Mouse (Mus musculus): ENCODE results near the gene Pou4f1. TPM values are rescaled to one million over a fixed set of nuclear protein-coding genes. Genes with fewer than 3 reads are reported as not detected.

Gene Pou4f1
- polyA plus RNA-seq, 1 experiment from 2014 or later, result 0.12 TPM

GRCm38 (mm10) chr14:104464841-104465240 is 3.0 kb downstream of the Pou4f1 start:
- no peak for ATAC-seq (ENCODE audit: extremely low read depth, insufficient number of reproducible peaks, low FRiP score, low TSS enrichment)
- Histone ChIP-seq H3K9ac (no peak overlapping the region), H3K36me3 (no peaks in the 10 kb centered on the region), H3K9me3 (no peaks in the 10 kb centered on the region), H3K4me3 (no peak overlapping the region), H3K27me3 (replicated peaks) (peaks cover 92% of the 10 kb centered on the region), H3K27ac (replicated peaks) (no peak overlapping the region), H3K4me1 (peaks cover 33% of the 10 kb centered on the region), H3K4me2 (no peak overlapping the region)
- 3% methylated on average over 5 of the region's 5 CpGs for WGBS

- Histone ChIP-seq H3K4me3 (no peak overlapping the region), H3K9ac (no peak overlapping the region), H3K9me3 (no peaks in the 10 kb centered on the region), H3K27me3 (replicated peaks) (peaks cover 92% of the 10 kb centered on the region), H3K4me1 (peaks cover 33% of the 10 kb centered on the region), H3K4me2 (no peak overlapping the region), H3K27ac (replicated peaks) (no peak overlapping the region), H3K36me3 (no peaks in the 10 kb centered on the region)
- 9% methylated on average over 5 of the region's 5 CpGs for WGBS
- no peak for ATAC-seq (ENCODE audit: extremely low read depth, insufficient number of reproducible peaks, low FRiP score, low TSS enrichment)
Measured at GRCm38 (mm10) chr14:104463631-104464250, 4.1 kb downstream of the Pou4f1 start.

DNA sequence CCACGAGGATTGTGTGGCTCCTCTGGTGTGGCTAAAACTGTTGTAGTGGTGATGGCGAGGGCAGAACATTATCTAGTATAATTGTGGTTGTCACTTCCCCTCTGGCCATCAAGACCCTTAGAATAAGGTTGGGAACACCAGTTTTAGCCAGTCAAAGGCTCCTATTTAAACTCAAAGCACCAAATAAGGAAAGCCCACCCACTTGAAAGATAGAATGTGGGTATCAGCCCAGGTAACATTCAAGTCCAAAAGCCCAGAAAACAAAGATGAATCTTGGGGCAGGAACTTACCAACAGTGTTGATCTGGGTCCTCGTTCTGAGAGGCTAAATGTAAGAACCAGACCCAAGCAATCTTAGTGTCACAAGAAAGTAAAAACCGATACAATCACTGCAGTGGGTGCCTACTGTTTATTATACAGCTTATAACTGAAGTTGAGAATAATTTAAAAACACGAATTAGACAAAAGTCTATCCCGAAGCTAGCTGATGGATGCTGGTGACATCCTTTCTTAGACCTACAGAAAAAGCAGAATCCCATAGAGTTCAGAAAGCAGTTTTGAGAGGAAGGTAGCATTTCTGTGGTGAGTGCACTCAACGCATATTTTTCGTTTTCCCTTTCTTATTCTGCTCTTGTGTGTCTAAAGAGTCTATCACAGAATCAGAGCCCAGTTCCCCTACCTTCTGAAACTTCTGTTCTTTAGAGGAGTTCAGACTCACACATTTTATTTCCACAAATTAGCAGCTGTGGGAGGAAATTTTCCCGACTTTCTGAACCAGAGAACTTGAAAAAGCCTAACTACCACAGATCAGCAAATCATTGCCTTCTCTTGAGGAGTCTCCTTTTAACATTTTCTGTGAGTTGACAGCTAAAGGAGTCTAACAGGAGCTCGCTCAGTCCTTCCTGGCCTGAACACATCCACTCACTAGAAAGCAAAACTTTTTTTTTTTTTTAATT is 6.2 kb downstream of the Pou4f1 start:
- H3K9ac ChIP-seq, result no peak overlapping the region
- no peak overlapping the region for H3K4me3 ChIP-seq
- 2% methylated on average over 10 of the region's 10 CpGs for WGBS
- no peak overlapping the region for H3K4me2 ChIP-seq
- peaks cover 90% of the 10 kb centered on the region for H3K27me3 ChIP-seq (replicated peaks)
- no peaks in the 10 kb centered on the region for H3K36me3 ChIP-seq
- H3K4me1 ChIP-seq, result peaks cover 19% of the 10 kb centered on the region
- H3K9me3 ChIP-seq, result no peaks in the 10 kb centered on the region
- no peak for ATAC-seq (ENCODE audit: extremely low read depth, insufficient number of reproducible peaks, low FRiP score, low TSS enrichment)
- no peak overlapping the region for H3K27ac ChIP-seq (replicated peaks)

DNA sequence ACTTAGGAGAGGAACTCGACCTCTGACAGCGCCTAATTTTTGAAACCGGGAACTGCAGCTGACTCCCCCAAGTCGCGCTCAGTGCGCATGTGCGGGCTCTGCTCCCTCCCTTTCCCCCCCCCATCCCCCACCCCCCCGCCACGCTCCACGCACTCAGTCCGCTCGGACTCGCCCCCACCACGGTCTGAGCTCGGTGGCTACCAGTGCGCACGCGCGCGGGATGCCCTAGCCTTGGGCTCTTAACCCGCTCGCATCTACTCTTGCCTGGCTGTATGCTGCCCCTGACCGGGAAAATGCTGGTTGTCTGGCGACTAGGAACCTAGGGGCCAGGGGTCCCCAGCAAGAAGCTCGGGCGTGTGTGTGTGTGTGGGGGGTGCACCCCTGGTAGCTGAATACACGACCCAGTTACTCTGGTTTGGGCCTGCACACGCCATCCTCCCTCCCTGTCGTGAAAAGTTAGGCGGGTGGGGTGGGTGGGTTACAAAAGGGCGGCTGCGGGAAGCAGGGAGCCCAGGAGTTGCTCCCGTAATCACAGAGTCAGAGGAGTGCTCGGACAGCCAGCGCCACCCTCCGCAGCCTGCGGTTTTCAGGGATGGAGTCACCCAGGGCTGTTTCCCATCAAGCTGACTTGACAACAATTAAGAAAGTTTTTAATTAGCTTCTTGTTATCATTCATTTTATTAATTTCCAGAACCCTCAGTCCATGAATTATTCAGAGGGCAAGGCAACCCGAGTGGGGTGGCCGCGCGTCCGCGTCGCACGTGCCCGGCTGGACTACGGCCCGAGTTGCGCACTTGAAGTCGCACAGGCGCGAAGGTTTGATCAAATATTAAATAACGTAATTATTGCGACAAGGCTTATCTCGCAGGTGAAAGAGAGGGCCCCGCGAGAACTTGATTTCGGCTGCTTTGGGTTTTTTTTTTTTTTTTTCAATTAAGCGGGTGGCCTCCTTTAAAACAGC is 7.2 kb downstream of the Pou4f1 start:
- Histone ChIP-seq H3K4me1 (peaks cover 11% of the 10 kb centered on the region), H3K4me2 (peak overlapping the region; percentile 57), H3K36me3 (no peaks in the 10 kb centered on the region), H3K27me3 (replicated peaks) (peaks cover 85% of the 10 kb centered on the region), H3K4me3 (peak overlapping the region; percentile 36), H3K9ac (no peak overlapping the region), H3K9me3 (no peaks in the 10 kb centered on the region), H3K27ac (replicated peaks) (no peak overlapping the region)
- ATAC-seq (ENCODE audit: extremely low read depth, insufficient number of reproducible peaks, low FRiP score, low TSS enrichment), result no peak
- WGBS, result under 1% methylated on average over 54 of the region's 59 CpGs

- Histone ChIP-seq H3K9me3 (no peaks in the 10 kb centered on the region), H3K4me3 (no peak overlapping the region), H3K27me3 (replicated peaks) (peaks cover 83% of the 10 kb centered on the region), H3K9ac (no peak overlapping the region), H3K4me2 (no peak overlapping the region), H3K36me3 (no peaks in the 10 kb centered on the region), H3K4me1 (peaks cover 8% of the 10 kb centered on the region; the same call in 1 of the 2 replicates), H3K27ac (replicated peaks) (no peak overlapping the region)
- ATAC-seq (ENCODE audit: extremely low read depth, insufficient number of reproducible peaks, low FRiP score, low TSS enrichment), result no peak
- WGBS, result 1% methylated on average over 25 of the region's 25 CpGs
Measured at GRCm38 (mm10) chr14:104459513-104460111, 8.2 kb downstream of the Pou4f1 start.

- no peak overlapping the region for H3K27ac ChIP-seq (replicated peaks)
- WGBS, result 2% methylated on average over 19 of the region's 19 CpGs
- no peak overlapping the region for H3K9ac ChIP-seq
- no peaks in the 10 kb centered on the region for H3K36me3 ChIP-seq
- H3K4me3 ChIP-seq, result no peak overlapping the region
- peaks cover 8% of the 10 kb centered on the region; the same call in 1 of the 2 replicates for H3K4me1 ChIP-seq
- no peak overlapping the region for H3K4me2 ChIP-seq
- no peaks in the 10 kb centered on the region for H3K9me3 ChIP-seq
- no peak for ATAC-seq (ENCODE audit: extremely low read depth, insufficient number of reproducible peaks, low FRiP score, low TSS enrichment)
- peaks cover 82% of the 10 kb centered on the region for H3K27me3 ChIP-seq (replicated peaks)
Measured at GRCm38 (mm10) chr14:104458728-104459512, 8.9 kb downstream of the Pou4f1 start.

DNA sequence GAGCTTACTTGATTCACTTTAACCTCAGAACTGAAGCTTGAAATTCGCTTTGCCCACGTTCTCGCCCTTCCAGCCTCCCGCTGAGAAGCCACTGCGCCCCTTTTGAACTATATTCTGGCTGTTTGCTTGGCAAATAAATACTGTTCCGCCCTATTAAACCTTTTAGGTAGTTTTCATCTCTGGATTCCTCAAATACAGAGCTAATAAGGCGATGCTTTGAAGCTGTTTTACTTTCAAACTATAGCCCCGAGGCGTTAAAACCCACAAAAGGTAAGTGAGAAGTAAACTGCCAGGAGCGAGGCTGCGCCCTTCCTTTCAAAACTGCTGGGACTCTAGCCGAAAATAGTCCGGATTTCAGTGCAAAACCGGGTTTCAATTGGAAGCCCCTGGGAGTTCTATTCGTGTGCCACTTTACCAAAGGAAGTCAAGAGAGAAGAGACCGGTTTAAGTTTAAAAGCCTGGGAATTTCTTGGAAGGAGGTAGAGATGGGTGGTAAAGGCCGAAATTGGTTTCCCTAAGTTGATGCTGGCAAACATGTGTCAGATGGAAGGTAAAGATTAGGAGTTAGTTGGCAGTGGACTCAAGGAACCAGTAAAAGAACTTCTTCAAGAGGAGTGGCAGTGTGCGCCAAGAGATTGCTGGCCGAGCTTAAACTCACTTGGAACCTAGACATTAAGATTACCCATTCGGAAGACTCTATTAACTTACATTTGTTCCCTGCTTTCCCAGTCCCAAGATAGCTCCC is 9.7 kb downstream of the Pou4f1 start:
- no peak for ATAC-seq (ENCODE audit: extremely low read depth, insufficient number of reproducible peaks, low FRiP score, low TSS enrichment)
- no peak overlapping the region for H3K4me2 ChIP-seq
- H3K9me3 ChIP-seq, result no peaks in the 10 kb centered on the region
- peaks cover 78% of the 10 kb centered on the region for H3K27me3 ChIP-seq (replicated peaks)
- H3K4me3 ChIP-seq, result no peak overlapping the region
- peaks cover 8% of the 10 kb centered on the region; the same call in 1 of the 2 replicates for H3K4me1 ChIP-seq
- 2% methylated on average over 20 of the region's 20 CpGs for WGBS
- no peaks in the 10 kb centered on the region for H3K36me3 ChIP-seq
- no peak overlapping the region for H3K9ac ChIP-seq
- no peak overlapping the region for H3K27ac ChIP-seq (replicated peaks)

- 2% methylated on average over 5 of the region's 5 CpGs for WGBS
- Histone ChIP-seq H3K4me2 (no peak overlapping the region), H3K9ac (no peak overlapping the region), H3K4me3 (no peak overlapping the region), H3K36me3 (no peaks in the 10 kb centered on the region), H3K27me3 (replicated peaks) (peaks cover 81% of the 10 kb centered on the region), H3K9me3 (no peaks in the 10 kb centered on the region), H3K4me1 (peaks cover 8% of the 10 kb centered on the region; the same call in 1 of the 2 replicates), H3K27ac (replicated peaks) (no peak overlapping the region)
- no peak for ATAC-seq (ENCODE audit: extremely low read depth, insufficient number of reproducible peaks, low FRiP score, low TSS enrichment)
Measured at GRCm38 (mm10) chr14:104456976-104457375, 10.8 kb downstream of the Pou4f1 start.

DNA sequence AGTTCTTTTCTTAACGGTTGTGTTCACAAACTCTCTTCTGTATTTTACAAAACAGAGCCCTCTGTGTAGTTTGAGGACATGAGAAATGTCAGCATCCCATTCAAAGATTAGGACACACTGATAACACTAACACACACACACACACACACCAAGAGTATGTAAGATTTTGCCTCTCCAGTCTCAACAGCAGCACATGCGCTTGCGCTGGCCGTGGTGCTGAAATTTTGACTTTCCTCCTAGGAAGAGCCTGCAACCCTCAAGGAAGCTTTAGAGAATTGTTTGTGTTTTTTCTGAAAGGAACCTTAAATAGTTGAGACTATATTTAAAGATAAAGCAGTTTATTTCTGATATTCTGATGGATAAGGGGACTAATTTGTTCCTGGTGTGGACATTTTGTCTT is 14.0 kb downstream of the Pou4f1 start:
- Histone ChIP-seq H3K9ac (no peak overlapping the region), H3K9me3 (no peaks in the 10 kb centered on the region), H3K27ac (replicated peaks) (no peak overlapping the region), H3K4me1 (no peaks in the 10 kb centered on the region), H3K27me3 (replicated peaks) (peaks cover 59% of the 10 kb centered on the region), H3K4me3 (no peak overlapping the region), H3K36me3 (no peaks in the 10 kb centered on the region), H3K4me2 (no peak overlapping the region)
- no peak for ATAC-seq (ENCODE audit: extremely low read depth, insufficient number of reproducible peaks, low FRiP score, low TSS enrichment)
- 8% methylated on average over 4 of the region's 4 CpGs for WGBS

- H3K4me2 ChIP-seq, result no peak overlapping the region
- no peaks in the 10 kb centered on the region for H3K36me3 ChIP-seq
- H3K4me1 ChIP-seq, result no peaks in the 10 kb centered on the region
- no peaks in the 10 kb centered on the region for H3K27me3 ChIP-seq (replicated peaks)
- H3K9me3 ChIP-seq, result no peaks in the 10 kb centered on the region
- no peak for ATAC-seq (ENCODE audit: extremely low read depth, insufficient number of reproducible peaks, low FRiP score, low TSS enrichment)
- H3K27ac ChIP-seq (replicated peaks), result no peak overlapping the region
- no peak overlapping the region for H3K4me3 ChIP-seq
- no peak overlapping the region for H3K9ac ChIP-seq
- 40% methylated on average over 2 of the region's 2 CpGs for WGBS
Measured at GRCm38 (mm10) chr14:104434293-104434692, 33.5 kb downstream of the Pou4f1 start.
